Mouse (Mus musculus) limb, embryonic 14.5 days (tissue): ENCODE data around the gene Txndc11. TPM values are rescaled to one million over a fixed set of nuclear protein-coding genes. Genes with fewer than 3 reads are reported as not detected.

Experiments used
- ATAC-seq: fragments of 200-750 bp; cut with Nextera tagmentation; 2 replicates; pipeline ENCODE4 v1.8.0; 2017; ENCODE audit warnings: low read depth, moderate number of reproducible peaks, moderate TSS enrichment; ENCODE audit not compliant: low FRiP score
- DNase-seq: peaks from one replicate; pipeline ENCODE4 v3.0.0-alpha.2; 2015; ENCODE audit warnings: low spot score
- H3K27ac ChIP-seq: fragments of 300-500 bp; sonication (generic); replicated peaks from 2 replicates; pipeline ENCODE4 v1.5.1; 2014; ENCODE audit warnings: low read depth, mild to moderate bottlenecking, low read length, moderate library complexity, mixed read lengths
- H3K27me3 ChIP-seq: fragments of 300-500 bp; sonication (generic); 2 replicates; pipeline ENCODE4 v1.6.1; 2014; ENCODE audit warnings: low read length, mixed read lengths; ENCODE audit not compliant: control insufficient read depth, insufficient read depth
- H3K36me3 ChIP-seq: fragments of 300-500 bp; sonication (generic); 2 replicates; pipeline ENCODE4 v1.6.1; 2014; ENCODE audit warnings: mild to moderate bottlenecking, low read length, moderate library complexity, mixed read lengths; ENCODE audit not compliant: control insufficient read depth, insufficient read depth
- H3K4me1 ChIP-seq: fragments of 300-500 bp; sonication (generic); 2 replicates; pipeline ENCODE4 v1.6.1; 2014; ENCODE audit warnings: antibody characterized with exemption, low read length, mixed read lengths; ENCODE audit not compliant: control insufficient read depth, insufficient read depth
- H3K4me2 ChIP-seq: fragments of 300-500 bp; sonication (generic); replicated peaks from 2 replicates; pipeline ENCODE4 v1.6.1; 2014; ENCODE audit warnings: low read depth, mild to moderate bottlenecking, low read length, moderate library complexity; ENCODE audit not compliant: severe bottlenecking
- H3K4me3 ChIP-seq: fragments of 300-500 bp; sonication (generic); replicated peaks from 2 replicates; pipeline ENCODE4 v1.5.1; 2014; ENCODE audit warnings: low read length
- H3K9ac ChIP-seq: fragments of 300-500 bp; sonication (generic); 2 replicates; pipeline ENCODE4 v1.6.1; 2014; ENCODE audit warnings: mild to moderate bottlenecking, low read depth, low read length, moderate library complexity; ENCODE audit not compliant: severe bottlenecking
- H3K9me3 ChIP-seq: fragments of 300-500 bp; sonication (generic); 2 replicates; pipeline ENCODE4 v1.6.1; 2016; ENCODE audit warnings: low read length; ENCODE audit not compliant: control insufficient read depth
- POLR2A ChIP-seq: fragments of 200-500 bp; IDR thresholded peaks from 2 replicates; pipeline ENCODE4 v1.8.0; 2012; ENCODE audit warnings: inconsistent platforms, mild to moderate bottlenecking, moderate library complexity, borderline replicate concordance; ENCODE audit not compliant: insufficient read depth, insufficient read length; ENCODE audit errors: extremely low read depth
- WGBS: fragments of 180-500 bp; shearing (Covaris S2); extraction: QIAGEN DNeasy Blood & Tissue Kit; methylation state at CpG from one replicate; pipeline ENCODE4 v1.1.7; 2014; 5-methylcytosine and 5-hydroxymethylcytosine counted together
- microRNA-seq: library from miRNA; unstranded; fragments of <30 nt; microRNA quantifications from one replicate; pipeline ENCODE4, GENCODE M21; 2016
- polyA plus RNA-seq, 2 experiments: library from polyadenylated mRNA; depleted of rRNA in 1 of 2; stranded (reverse) in 1 of 2; unstranded in 1 of 2; fragments of >200 nt; fragmentation: Nextera tagmentation in 1 of 2; extraction: Ambion mirVana in 1 of 2; gene quantifications; 2 replicates each; pipeline versions ENCODE4 v1.2.1 to v1.2.3; 2012 to 2014

Txndc11 gene
- polyA plus RNA-seq, 2 experiments, result 36.9 to 45.0 TPM

GRCm38 (mm10) chr16:11034193-11034803 lies 100.2 kb downstream of the Txndc11 start:
- ATAC-seq (peak; percentile 53; the same call in 1 of the 2 replicates), DNase-seq (peak; percentile 85)
- peak; percentile 32; the same call in 1 of the 2 replicates for TF ChIP-seq POLR2A
- H3K9ac ChIP-seq, result no peak overlapping the region
- no peaks in the 10 kb centered on the region for H3K9me3 ChIP-seq
- no peak overlapping the region for H3K4me3 ChIP-seq
- 5% methylated on average over 4 of the region's 4 CpGs for WGBS
- H3K4me1 ChIP-seq, result no peaks in the 10 kb centered on the region
- H3K4me2 ChIP-seq, result no peak overlapping the region
- H3K36me3 ChIP-seq, result no peaks in the 10 kb centered on the region
- H3K27me3 ChIP-seq, result no peaks in the 10 kb centered on the region
- H3K27ac ChIP-seq, result no peak overlapping the region

- no peaks in the 10 kb centered on the region for H3K9me3 ChIP-seq
- ATAC-seq, result no peak
- no peak overlapping the region for H3K9ac ChIP-seq
- H3K27me3 ChIP-seq, result no peaks in the 10 kb centered on the region
- no peaks in the 10 kb centered on the region for H3K4me1 ChIP-seq
- H3K27ac ChIP-seq, result no peak overlapping the region
- no peak for DNase-seq
- no peak overlapping the region for H3K4me2 ChIP-seq
- TF ChIP-seq POLR2A, result no peak
- no peak overlapping the region for H3K4me3 ChIP-seq
- 47% methylated on average over 3 of the region's 3 CpGs for WGBS
- H3K36me3 ChIP-seq, result no peaks in the 10 kb centered on the region
These were observed 103.1 kb downstream of the Txndc11 start for GRCm38 (mm10) chr16:11031320-11031719.

GRCm38 (mm10) chr16:11030844-11031243 lies 103.6 kb downstream of the Txndc11 start:
- no peak for TF ChIP-seq POLR2A
- Histone ChIP-seq H3K9ac (no peak overlapping the region), H3K4me2 (no peak overlapping the region), H3K4me3 (no peak overlapping the region), H3K27me3 (no peaks in the 10 kb centered on the region), H3K27ac (no peak overlapping the region), H3K36me3 (no peaks in the 10 kb centered on the region), H3K9me3 (no peaks in the 10 kb centered on the region), H3K4me1 (no peaks in the 10 kb centered on the region)
- ATAC-seq (no peak), DNase-seq (no peak)
- 76% methylated on average over 4 of the region's 4 CpGs for WGBS

- ATAC-seq, result no peak
- WGBS, result 76% methylated on average over 7 of the region's 7 CpGs
These were observed 106.2 kb downstream of the Txndc11 start for GRCm38 (mm10) chr16:11028206-11028605.

More at GRCm38 (mm10) chr16:11028206-11028605, 106.2 kb downstream of the Txndc11 start:
- DNase-seq, result no peak
- no peaks in the 10 kb centered on the region for H3K9me3 ChIP-seq
- H3K36me3 ChIP-seq, result no peaks in the 10 kb centered on the region
- H3K4me2 ChIP-seq, result no peak overlapping the region
- H3K4me1 ChIP-seq, result no peaks in the 10 kb centered on the region
- H3K9ac ChIP-seq, result no peak overlapping the region
- H3K27ac ChIP-seq, result no peak overlapping the region
- H3K27me3 ChIP-seq, result no peaks in the 10 kb centered on the region
- TF ChIP-seq POLR2A, result no peak
- H3K4me3 ChIP-seq, result no peak overlapping the region

Small RNA genes lying within 50 kb of the gene (microRNA-seq; reads per million reads assigned to microRNA genes)
- gene Gm23935, result 26.3 reads per million, percentile 32 among the genes with 10 or more reads in this experiment

Other genes starting within 250 kb of the Txndc11 start
- 59.0 and 59.7 TPM in 2 replicates for gene Snn, start 73.7 kb downstream of the Txndc11 start, polyA plus RNA-seq (2012; rRNA removed)
- 45.2 and 46.9 TPM in 2 replicates for gene Snn, start 73.7 kb downstream of the Txndc11 start, polyA plus RNA-seq (2014; fragmentation: Nextera tagmentation; extraction: Ambion mirVana)
- gene Litaf, start 68.5 kb downstream of the Txndc11 start, polyA plus RNA-seq (2012; rRNA removed), result 79.8 and 105 TPM in 2 replicates
- 103 and 109 TPM in 2 replicates for gene Litaf, start 68.5 kb downstream of the Txndc11 start, polyA plus RNA-seq (2014; fragmentation: Nextera tagmentation; extraction: Ambion mirVana)
- gene Zc3h7a, start 41.7 kb upstream of the Txndc11 start, polyA plus RNA-seq (2012; rRNA removed), result 191 and 218 TPM in 2 replicates
- gene Zc3h7a, start 41.7 kb upstream of the Txndc11 start, polyA plus RNA-seq (2014; fragmentation: Nextera tagmentation; extraction: Ambion mirVana), result 94.9 and 105 TPM in 2 replicates
- 50.2 and 82.0 TPM in 2 replicates for gene Rsl1d1, start 68.7 kb upstream of the Txndc11 start, polyA plus RNA-seq (2012; rRNA removed)
- gene Rsl1d1, start 68.7 kb upstream of the Txndc11 start, polyA plus RNA-seq (2014; fragmentation: Nextera tagmentation; extraction: Ambion mirVana), result 176 and 181 TPM in 2 replicates
- 57.3 and 69.9 TPM in 2 replicates for gene Gspt1, start 119.7 kb upstream of the Txndc11 start, polyA plus RNA-seq (2012; rRNA removed)
- gene Gspt1, start 119.7 kb upstream of the Txndc11 start, polyA plus RNA-seq (2014; fragmentation: Nextera tagmentation; extraction: Ambion mirVana), result 96.0 and 98.1 TPM in 2 replicates
- 0.18 TPM in 1 of 2 replicates, not detected in the other for gene Tnfrsf17, start 179.2 kb upstream of the Txndc11 start, polyA plus RNA-seq (2012; rRNA removed)
- 0.23 and 0.25 TPM in 2 replicates for gene Tnfrsf17, start 179.2 kb upstream of the Txndc11 start, polyA plus RNA-seq (2014; fragmentation: Nextera tagmentation; extraction: Ambion mirVana)
- gene Snx29, start 188.3 kb upstream of the Txndc11 start, polyA plus RNA-seq (2012; rRNA removed), result 4.9 and 6.7 TPM in 2 replicates
- 9.3 and 11.2 TPM in 2 replicates for gene Snx29, start 188.3 kb upstream of the Txndc11 start, polyA plus RNA-seq (2014; fragmentation: Nextera tagmentation; extraction: Ambion mirVana)